ENCODE assay signal across 10 mouse cellular contexts in the genomic region with DNA sequence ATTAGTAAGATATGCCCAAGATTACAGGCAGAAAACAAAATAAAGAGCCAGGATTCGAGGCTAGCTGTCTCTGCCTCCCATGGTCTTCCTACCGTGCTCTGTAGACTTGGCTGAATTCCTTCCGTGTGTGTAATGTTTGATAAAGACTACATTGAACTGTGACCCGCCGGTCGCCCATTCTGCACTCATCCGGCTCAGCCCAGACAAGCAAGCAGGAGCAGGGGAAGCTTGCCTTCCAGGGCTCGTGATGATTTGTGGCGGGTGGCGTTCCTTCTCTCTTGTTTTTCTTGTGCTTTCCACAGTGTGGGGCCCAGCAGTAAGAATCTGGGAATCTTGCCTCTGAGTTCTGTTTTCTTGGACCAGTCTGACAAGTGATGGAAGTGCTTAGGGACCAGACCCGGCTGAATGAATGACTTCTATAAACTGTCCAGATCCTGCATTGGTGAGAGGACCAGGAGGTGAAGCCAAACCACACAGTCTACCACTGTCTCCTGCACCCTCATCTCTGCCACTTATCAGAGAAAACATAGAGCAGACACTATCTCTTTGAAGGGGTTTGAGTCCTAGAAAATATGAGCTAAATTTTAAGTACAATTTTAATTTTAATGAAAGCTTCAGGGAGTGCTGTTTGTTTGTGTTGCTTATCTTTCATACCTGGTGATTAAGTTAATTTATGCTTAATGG.
DNase-seq lines count a peak whose midpoint lies in the region; ATAC-seq and TF ChIP-seq lines count a peak whose summit lies in the region.
"Had no signal": no experiment of that assay in that cellular context is flagged by ENCODE, and none has a peak within 500 bp of the region (broad histone marks: within the 10 kb centered on the region; RNA-seq: fewer than 3 reads in every experiment).

No protein-coding gene starts in this region.

- no peak overlapping the region for H3K9ac ChIP-seq in liver, embryonic 15.5 days
- H3K9ac ChIP-seq: limb, embryonic 12.5 days had no signal

- peak; percentile 12 for DNase-seq in gastrocnemius, postnatal 14 days
- no peak for DNase-seq in gastrocnemius, adult 18-20 months (ENCODE audit: low spot score)
- DNase-seq in kidney, adult 11 months: peak; percentile 79
- no peak for DNase-seq in right cerebral cortex, postnatal 25 days
- no peak for DNase-seq in frontal cortex, postnatal 14 days (ENCODE audit: low spot score in 2 of 2)
- no peak for DNase-seq in right cerebral cortex, adult 2 months (ENCODE audit: low spot score in 2 of 2)

- no peaks in the 10 kb centered on the region for H3K27me3 ChIP-seq in liver, embryonic 15.5 days
- H3K27me3 ChIP-seq: CH12.LX; limb, embryonic 12.5 days had no signal

- no peak for TF ChIP-seq CTCF in embryonic fibroblast, embryonic 13.5 days (IDR thresholded peaks at IDR 0.05; ENCODE audit: borderline replicate concordance, insufficient read depth, low read length)

- ATAC-seq in liver, embryonic 15.5 days (ENCODE audit: insufficient read depth): peak; percentile 64

- H3K4me2 ChIP-seq in liver, embryonic 15.5 days: peak overlapping the region; percentile 2; the same call in 1 of the 2 replicates
- H3K4me2 ChIP-seq: limb, embryonic 12.5 days had no signal

- TF ChIP-seq POLR2A in embryonic fibroblast, embryonic 13.5 days (IDR thresholded peaks at IDR 0.05; ENCODE audit: low read depth, low read length): no peak

- 0 out of 2 replicates have a peak, but pooled peaks cover 4% of the 10 kb centered on the region for H3K4me1 ChIP-seq in embryonic fibroblast, embryonic 13.5 days (ENCODE audit: control insufficient read depth, insufficient read depth, low read length)
- H3K4me1 ChIP-seq in liver, embryonic 15.5 days (replicated peaks): peaks cover 39% of the 10 kb centered on the region

- peak overlapping the region; percentile 70; the same call in 1 of the 2 replicates for H3K27ac ChIP-seq in embryonic fibroblast, embryonic 13.5 days (ENCODE audit: insufficient read depth, low read length)
- H3K27ac ChIP-seq in liver, embryonic 15.5 days (replicated peaks): peak overlapping the region; percentile 45; the same call in 1 of the 2 replicates
- H3K27ac ChIP-seq: limb, embryonic 12.5 days had no signal

- 0 out of 2 replicates have a peak, but pooled peaks cover 10% of the 10 kb centered on the region for H3K9me3 ChIP-seq in liver, embryonic 15.5 days (replicated peaks)

- WGBS in liver, embryonic 15.5 days (ENCODE audit: insufficient replicate concordance): 10% methylated on average over 11 of the region's 11 CpGs

- H3K4me3 ChIP-seq in embryonic fibroblast, embryonic 13.5 days (ENCODE audit: insufficient read depth, low read length): no peak overlapping the region
- no peak overlapping the region for H3K4me3 ChIP-seq in liver, embryonic 15.5 days (replicated peaks)
- H3K4me3 ChIP-seq: limb, embryonic 12.5 days had no signal

- intact Hi-C loops in gastrocnemius, postnatal 14 days (cut with DNase I; ENCODE audit: low total_unique reads): no loop called here

- H3K36me3 ChIP-seq in liver, embryonic 15.5 days (replicated peaks): no peaks in the 10 kb centered on the region
- H3K36me3 ChIP-seq: limb, embryonic 12.5 days had no signal

Comparison
In these comparisons a context has a peak if more than half of its experiments do, and no peak if none do; other contexts are left out.
1. DNase-seq: peak in gastrocnemius, postnatal 14 days (single experiment) and kidney, adult 11 months (single experiment); none in gastrocnemius, adult 18-20 months (single experiment), right cerebral cortex, postnatal 25 days (single experiment), frontal cortex, postnatal 14 days (0 of 2) and right cerebral cortex, adult 2 months (0 of 2).